Mouse (Mus musculus) mouse trophoblast stem cell (cell line): ENCODE data around the gene Itgb3bp.

Source experiments
- in situ Hi-C, 2 experiments: fragments of 300-500 bp; cut with MseI, MboI; formaldehyde crosslinking; loops; 2 replicates in 1 of 2; 3 replicates in 1 of 2; pipeline ENCODE4 v1.15.1; 2025

Gene Itgb3bp

DNA sequence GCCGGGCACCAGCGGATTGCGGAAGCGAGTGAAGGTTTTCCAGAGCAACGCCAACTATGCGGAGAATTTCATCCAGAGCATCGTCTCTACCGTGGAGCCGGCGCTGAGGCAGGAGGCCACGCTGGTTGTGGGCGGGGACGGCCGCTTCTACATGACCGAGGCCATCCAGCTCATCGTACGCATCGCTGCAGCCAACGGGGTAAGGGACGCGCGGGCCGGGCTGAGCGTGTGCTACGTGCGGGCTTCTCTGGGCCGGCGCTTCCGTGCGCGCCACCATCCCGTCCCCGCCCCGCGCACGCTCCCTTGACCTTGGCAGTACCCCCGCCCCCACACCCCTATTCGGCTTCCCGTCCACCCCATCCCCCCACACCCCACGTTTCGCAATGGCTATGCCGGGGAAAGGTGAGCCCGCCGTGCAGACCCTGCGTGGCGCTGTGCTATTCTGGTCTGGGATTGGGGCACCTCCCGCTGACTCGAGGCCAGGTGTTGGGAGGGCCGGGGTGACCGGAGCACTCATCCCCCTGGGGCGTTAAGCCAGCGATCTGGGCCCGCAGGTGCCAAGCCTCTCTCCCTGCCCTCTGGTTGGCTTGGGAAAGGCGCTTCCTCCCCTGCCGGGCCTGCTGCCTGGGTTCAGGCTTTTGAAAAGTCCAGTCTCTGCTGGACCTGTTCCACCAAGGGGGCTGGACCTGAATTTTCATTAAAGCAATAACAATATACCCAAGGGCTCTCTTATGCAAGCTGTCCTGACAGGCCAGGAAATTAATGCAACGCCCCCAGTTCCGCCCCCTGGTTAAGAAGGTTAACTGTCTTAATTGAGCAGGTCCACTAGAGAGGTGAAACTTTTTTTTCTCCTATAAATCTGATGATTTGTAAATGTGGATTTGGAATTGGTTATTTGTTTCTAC is at the start of gene Itgb3bp:
Itgb3bp (minus strand) TSS at position 201 of the 905 bp plus-strand sequence.
- in situ Hi-C loops: no loop called here

DNA sequence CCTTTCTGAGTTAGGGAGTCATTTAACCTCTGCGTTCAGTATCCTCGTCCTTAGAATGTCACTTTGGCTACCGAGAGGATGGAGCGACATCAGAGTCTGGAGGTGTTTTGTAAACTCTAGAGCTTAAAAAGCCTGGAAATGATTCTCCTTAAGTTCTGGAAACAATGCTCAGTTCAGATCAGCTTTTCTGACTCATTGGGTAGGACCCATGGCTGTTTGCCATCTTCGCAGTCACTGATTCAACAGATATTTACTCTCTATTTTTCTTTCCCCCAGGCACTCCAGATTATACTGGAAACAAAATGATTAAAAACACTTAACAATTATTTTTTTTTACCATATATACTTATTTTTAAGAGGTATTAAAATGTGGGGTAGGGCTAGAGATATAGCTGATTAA is 49.7 kb upstream of the Itgb3bp start:
- in situ Hi-C loops: no loop called here

DNA sequence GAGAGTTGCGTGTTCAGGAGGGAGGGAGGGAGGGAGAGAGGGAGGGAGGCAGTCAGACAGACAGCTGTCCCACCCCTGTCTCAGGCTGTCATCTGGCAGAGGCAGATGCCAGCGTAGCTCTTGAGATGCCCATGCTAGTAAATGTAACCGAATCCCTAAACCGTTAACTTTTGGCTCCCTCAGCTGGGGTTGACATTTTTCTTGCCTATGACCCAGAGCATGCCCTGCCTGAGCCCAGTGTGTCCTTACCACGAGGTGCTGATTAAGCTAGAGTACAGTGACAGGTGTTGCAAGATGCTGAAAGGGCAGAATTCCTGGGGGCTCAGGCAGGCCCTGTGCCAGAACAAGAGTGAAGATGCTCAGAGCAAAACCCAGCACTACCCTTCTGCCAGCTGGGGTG is 44.8 kb upstream of the Itgb3bp start:
- in situ Hi-C loops: no loop called here

GRCm38 (mm10) chr4:99973931-99974330 is 44.3 kb upstream of the Itgb3bp start:
- in situ Hi-C loops: no loop called here

- in situ Hi-C loops: no loop called here
These were observed 43.3 kb upstream of the Itgb3bp start for GRCm38 (mm10) chr4:99972886-99973285.

DNA sequence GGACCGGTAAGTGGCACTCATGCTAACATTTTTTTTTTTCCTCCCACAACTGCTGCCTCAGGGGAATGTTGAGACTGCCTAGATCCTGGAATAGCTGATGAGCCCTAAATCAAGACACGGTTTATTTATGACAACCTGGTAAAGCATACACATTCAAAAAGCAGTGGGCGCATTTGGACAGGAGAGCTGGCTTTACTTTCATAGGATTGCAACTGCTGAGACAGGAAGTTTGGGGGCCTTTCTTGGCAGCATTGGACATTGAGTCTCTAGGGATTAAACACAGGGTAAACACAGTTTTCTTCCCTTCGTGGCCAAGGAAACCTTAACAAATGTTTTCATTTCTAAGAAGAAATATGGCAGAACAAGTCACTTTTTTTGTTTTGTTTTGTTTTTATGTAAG is 40.5 kb upstream of the Itgb3bp start:
- in situ Hi-C loops: no loop called here

- in situ Hi-C loops: no loop called here
These were observed 39.7 kb upstream of the Itgb3bp start for GRCm38 (mm10) chr4:99969328-99969727.

DNA sequence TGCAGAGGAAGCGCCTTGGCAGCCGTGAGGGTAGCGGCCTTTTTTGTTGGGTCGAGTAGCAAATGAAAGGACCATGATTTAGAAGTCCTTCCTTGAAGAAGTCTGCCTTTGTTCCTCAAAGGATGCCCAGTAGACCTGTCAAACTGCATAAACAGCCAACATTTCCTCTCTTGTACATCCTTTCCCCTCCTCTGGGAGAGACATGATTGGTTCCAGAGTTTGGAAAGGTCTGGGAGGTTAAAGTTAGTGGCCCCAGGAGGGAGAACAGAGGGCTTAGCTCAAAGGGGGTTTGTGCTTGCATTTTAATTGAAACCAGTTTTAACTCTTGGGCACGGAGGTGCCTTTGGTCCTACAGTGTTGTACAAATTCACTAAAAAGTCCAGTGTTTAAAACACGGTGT is 36.9 kb upstream of the Itgb3bp start:
- in situ Hi-C loops: no loop called here

- in situ Hi-C loops: no loop called here
These were observed 29.7 kb upstream of the Itgb3bp start for GRCm38 (mm10) chr4:99959308-99959707.

GRCm38 (mm10) chr4:99958084-99958815 is 28.6 kb upstream of the Itgb3bp start:
- in situ Hi-C loops: no loop called here

DNA sequence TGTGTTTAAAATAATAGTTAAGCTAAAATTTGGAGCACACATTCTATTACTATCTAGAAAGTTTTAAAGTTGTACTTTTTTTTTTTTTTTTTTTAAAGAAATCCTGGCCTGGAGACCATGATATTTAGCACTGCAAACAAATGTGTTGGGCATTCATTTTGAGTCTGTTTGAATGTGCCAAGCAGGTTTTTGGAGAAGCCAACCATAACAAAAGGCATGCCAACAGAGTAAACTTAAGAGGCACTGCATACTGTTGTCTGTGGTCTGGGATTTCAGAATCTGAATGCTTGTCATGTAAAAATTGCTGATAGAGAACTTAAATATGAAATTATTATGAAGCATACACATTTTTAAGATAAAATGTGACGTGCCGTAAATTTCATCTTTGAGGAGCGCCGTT is 27.6 kb upstream of the Itgb3bp start:
- in situ Hi-C loops: no loop called here

DNA sequence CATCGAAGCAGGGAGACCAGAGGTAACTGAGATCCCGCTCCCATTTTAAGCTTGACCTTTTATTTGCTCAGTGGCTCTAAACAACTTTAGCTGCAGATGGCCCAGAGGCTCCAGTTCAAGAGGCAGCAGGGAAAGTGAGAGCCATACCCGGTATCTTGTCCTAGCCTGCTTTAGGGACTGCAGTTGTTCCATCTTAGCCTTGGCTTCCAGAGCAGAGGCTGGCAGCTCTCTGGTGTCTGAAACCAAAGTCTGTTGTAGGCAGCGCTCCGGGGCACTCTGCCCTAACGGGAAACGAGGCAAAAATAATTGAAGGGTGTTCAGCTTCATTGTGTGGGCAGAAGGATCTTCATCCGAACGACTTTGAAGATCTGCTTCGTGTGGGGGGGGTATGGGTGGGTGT is 25.8 kb upstream of the Itgb3bp start:
- in situ Hi-C loops: no loop called here

DNA sequence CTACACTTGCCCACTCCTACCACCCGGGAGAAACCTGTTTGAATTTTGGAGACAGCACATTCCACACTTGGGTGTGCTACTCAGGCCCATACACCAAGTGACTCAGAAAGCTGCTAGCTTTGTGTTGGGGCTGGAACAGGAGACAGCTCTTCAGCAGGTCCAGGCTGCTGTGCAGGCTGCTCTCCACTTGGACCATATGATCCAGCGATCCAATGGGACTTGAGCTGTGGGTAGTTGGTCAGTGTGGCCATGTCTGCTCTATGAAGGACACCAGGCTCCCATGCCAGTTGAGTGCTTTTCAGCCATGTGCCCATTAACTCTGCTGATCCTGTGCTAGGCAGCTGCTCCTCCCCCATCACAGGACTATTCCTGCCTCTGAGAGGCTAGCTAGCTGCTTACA is 24.3 kb upstream of the Itgb3bp start:
- in situ Hi-C loops: no loop called here

- in situ Hi-C loops: no loop called here
These were observed 18.3 kb upstream of the Itgb3bp start for GRCm38 (mm10) chr4:99947896-99948295.

DNA sequence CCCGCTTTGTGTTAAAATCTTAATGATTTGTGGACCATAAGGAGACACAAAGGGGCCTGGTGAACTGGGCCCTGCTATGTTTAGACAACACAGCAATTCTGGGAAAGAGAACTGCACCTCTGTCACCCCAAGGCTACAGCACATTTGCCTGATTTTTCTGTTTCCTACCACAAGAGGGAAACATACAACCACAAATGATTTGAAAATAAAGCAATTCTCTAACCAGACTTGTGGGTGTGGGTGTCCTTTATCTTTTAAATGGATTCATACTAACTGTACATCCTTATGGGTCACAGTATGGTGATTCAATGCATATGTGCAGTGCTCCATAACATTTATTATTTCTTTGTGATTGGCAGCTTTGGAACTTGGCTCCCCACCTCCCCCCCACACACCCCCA is 17.6 kb upstream of the Itgb3bp start:
- in situ Hi-C loops: no loop called here

- in situ Hi-C loops: no loop called here
These were observed 16.9 kb upstream of the Itgb3bp start for GRCm38 (mm10) chr4:99946516-99946915.

DNA sequence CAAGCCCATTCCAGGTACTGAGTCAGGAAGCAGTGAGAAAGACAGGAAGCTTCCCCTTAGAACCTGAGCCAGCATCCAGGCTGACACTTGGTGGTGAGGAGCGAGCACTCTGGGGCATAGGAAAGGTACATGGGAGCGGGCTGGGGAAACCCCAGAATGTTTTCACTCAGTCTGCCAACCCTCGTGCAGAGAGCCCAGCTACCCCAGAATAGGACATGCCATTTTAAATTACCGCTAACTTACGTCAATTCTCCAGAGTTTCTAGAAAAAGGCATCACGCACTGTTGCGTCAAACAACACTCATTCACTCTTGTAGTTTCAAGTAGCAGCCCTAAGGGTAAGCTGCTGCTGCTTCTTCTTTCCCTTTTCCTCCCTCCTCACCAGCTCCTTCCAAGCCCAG is 15.4 kb upstream of the Itgb3bp start:
- in situ Hi-C loops: no loop called here

DNA sequence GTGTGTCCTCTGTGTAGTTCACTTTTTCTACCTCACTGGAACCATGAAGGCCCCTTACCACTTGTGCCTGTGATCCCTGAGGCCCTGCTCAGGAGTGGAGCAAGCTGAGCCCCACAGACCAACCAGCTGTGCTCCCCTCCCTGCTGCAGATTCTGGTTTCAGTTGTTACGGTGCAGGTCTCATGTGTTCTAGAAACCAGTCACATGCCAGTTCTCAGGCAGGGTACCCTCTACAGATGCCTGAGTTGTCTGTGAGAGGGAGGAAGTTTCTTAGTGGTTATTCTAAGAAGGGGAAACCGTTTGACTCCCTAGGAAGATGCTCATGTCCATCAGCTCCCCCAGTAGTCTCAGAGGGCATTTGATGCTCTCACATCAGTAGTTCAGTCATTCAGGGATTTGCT is 15.0 kb upstream of the Itgb3bp start:
- in situ Hi-C loops: no loop called here

- in situ Hi-C loops: no loop called here
These were observed 12.2 kb upstream of the Itgb3bp start for GRCm38 (mm10) chr4:99941655-99942414.

GRCm38 (mm10) chr4:99939711-99940505 is 10.3 kb upstream of the Itgb3bp start:
- in situ Hi-C loops: no loop called here

GRCm38 (mm10) chr4:99936278-99936677 is 6.7 kb upstream of the Itgb3bp start:
- in situ Hi-C loops: no loop called here
